Mouse (Mus musculus): ENCODE results near the gene Pcbd2.

Gene Pcbd2

GRCm38 (mm10) chr13:55733628-55734502 lies 6.7 kb downstream of the Pcbd2 start:
- no peak for DNase-seq (ENCODE audit: low spot score)

- DNase-seq (ENCODE audit: low spot score): no peak
Measured at GRCm38 (mm10) chr13:55737885-55738284, 10.7 kb downstream of the Pcbd2 start.

GRCm38 (mm10) chr13:55742306-55742705 lies 15.1 kb downstream of the Pcbd2 start:
- no peak for DNase-seq (ENCODE audit: low spot score)

- peak; percentile 66 for DNase-seq (ENCODE audit: low spot score)
Measured at GRCm38 (mm10) chr13:55754380-55754779, 27.2 kb downstream of the Pcbd2 start.

GRCm38 (mm10) chr13:55756789-55757188 lies 29.6 kb downstream of the Pcbd2 start:
- DNase-seq (ENCODE audit: low spot score): peak; percentile 35

GRCm38 (mm10) chr13:55757645-55758044 lies 30.5 kb downstream of the Pcbd2 start:
- DNase-seq (ENCODE audit: low spot score): peak; percentile 29

- no peak for DNase-seq (ENCODE audit: low spot score)
Measured at GRCm38 (mm10) chr13:55760576-55760975, 33.4 kb downstream of the Pcbd2 start.

- no peak for DNase-seq (ENCODE audit: low spot score)
Measured at GRCm38 (mm10) chr13:55761486-55761885, 34.3 kb downstream of the Pcbd2 start.

GRCm38 (mm10) chr13:55774352-55774751 lies 47.2 kb downstream of the Pcbd2 start:
- DNase-seq (ENCODE audit: low spot score): no peak

- no peak for DNase-seq (ENCODE audit: low spot score)
Measured at GRCm38 (mm10) chr13:55775056-55775455, 47.9 kb downstream of the Pcbd2 start.

- no peak for DNase-seq (ENCODE audit: low spot score)
Measured at GRCm38 (mm10) chr13:55784268-55784667, 57.1 kb downstream of the Pcbd2 start, which contains the start of gene Catsper3. TSS of gene Catsper3 (plus strand) at chr13:55784568.

GRCm38 (mm10) chr13:55786120-55786519 lies 59.0 kb downstream of the Pcbd2 start:
- DNase-seq (ENCODE audit: low spot score): no peak

GRCm38 (mm10) chr13:55801246-55801645 lies 74.1 kb downstream of the Pcbd2 start:
- DNase-seq (ENCODE audit: low spot score): no peak

- no peak for DNase-seq (ENCODE audit: low spot score)
Measured at GRCm38 (mm10) chr13:55803973-55804372, 76.8 kb downstream of the Pcbd2 start.

- DNase-seq (ENCODE audit: low spot score): no peak
Measured at GRCm38 (mm10) chr13:55809041-55809623, 82.0 kb downstream of the Pcbd2 start.

- no peak for DNase-seq (ENCODE audit: low spot score)
Measured at GRCm38 (mm10) chr13:55809707-55810106, 82.5 kb downstream of the Pcbd2 start.

GRCm38 (mm10) chr13:55810947-55811346 lies 83.8 kb downstream of the Pcbd2 start:
- no peak for DNase-seq (ENCODE audit: low spot score)

GRCm38 (mm10) chr13:55813490-55814016 lies 86.4 kb downstream of the Pcbd2 start:
- DNase-seq (ENCODE audit: low spot score): no peak

- no peak for DNase-seq (ENCODE audit: low spot score)
Measured at GRCm38 (mm10) chr13:55814834-55815233, 87.7 kb downstream of the Pcbd2 start.

GRCm38 (mm10) chr13:55822499-55822898 lies 95.3 kb downstream of the Pcbd2 start:
- no peak for DNase-seq (ENCODE audit: low spot score)

GRCm38 (mm10) chr13:55824151-55824945 lies 97.2 kb downstream of the Pcbd2 start:
- no peak for DNase-seq (ENCODE audit: low spot score)

GRCm38 (mm10) chr13:55825245-55825681 lies 98.1 kb downstream of the Pcbd2 start:
- peak; percentile 57 for DNase-seq (ENCODE audit: low spot score)

Measured in retina, embryonic 14.5 days (tissue).